Mouse (Mus musculus) thymus, adult 2 months (tissue): ENCODE data around the gene Rnf115.

Experiments used
- CTCF ChIP-seq: fragments of 200-500 bp; IDR thresholded peaks from 2 replicates; pipeline ENCODE4 v1.5.1; 2012; ENCODE audit warnings: mild to moderate bottlenecking, control low read depth, low read length, moderate library complexity, borderline replicate concordance; ENCODE audit not compliant: control insufficient read depth, poor library complexity, insufficient read depth; ENCODE audit errors: extremely low read depth
- POLR2A ChIP-seq: fragments of 200-500 bp; IDR thresholded peaks from 2 replicates; pipeline ENCODE4 v1.6.1; 2012; ENCODE audit warnings: mild to moderate bottlenecking, low read length, control low read depth, moderate library complexity; ENCODE audit not compliant: control insufficient read depth, poor library complexity, insufficient read depth; ENCODE audit errors: extremely low read depth

- TF ChIP-seq CTCF (no peak), POLR2A (no peak)
Observed at GRCm38 (mm10) chr3:96678456-96678855, 49.0 kb upstream of the Rnf115 start.
